Mouse (Mus musculus) retina, postnatal 1 day (tissue): Measurements from ENCODE around the gene Rgs8.

Experiments
- DNase-seq: peaks from one replicate; pipeline ENCODE4 v3.0.0-alpha.2; 2012

Rgs8 gene

DNA sequence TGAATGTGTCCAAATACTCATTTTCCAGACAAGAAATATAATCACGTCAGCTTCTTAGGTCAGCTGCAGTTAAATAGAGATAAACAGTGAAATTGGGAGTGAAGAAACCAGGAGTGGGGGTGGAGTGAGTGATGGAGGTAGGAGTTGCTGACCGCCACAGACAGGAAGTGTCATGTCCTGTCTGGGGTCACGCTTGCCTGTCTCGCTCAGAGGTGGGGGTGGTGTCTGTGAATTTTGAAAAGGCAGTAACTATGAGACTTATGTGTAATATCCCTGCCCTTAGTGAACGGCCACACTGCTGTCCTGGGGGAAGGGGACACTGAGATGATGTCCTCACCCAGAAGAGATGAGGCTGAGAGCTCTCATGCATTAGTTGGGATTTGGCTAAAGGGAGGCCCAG is 56.6 kb downstream of the Rgs8 start:
- no peak for DNase-seq

DNA sequence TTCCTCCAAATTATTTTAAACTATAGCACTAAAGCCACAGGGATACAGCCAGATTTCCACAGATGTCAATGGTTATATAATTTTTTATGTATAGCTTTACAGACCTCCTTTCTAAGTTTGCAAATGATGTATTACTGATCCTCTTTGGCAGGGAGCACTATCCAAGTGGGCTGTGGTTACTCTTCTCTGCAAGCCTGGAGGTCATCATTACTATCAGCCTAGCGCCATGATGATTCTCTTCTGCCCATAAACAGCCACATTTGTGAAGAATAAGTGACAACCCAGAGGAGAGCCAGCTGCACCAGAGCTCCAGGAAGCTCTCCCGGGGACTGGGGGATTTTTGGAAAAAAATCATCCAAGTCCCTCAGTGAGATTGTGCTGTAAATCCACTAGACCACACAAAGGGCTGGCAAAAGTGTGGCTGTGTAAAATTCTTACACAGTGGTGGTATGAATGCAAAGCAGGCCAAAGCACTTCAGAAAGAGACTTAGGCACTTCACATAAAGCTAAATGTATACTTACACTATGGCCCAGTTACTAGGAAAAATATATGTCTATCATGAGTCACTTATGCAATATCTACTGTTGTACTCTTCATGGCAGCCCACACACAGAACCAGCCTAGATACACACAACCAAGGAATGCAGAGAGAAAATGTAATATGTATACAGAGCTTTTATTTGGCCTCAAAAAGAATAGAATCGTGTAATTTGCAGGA is 58.9 kb downstream of the Rgs8 start:
- no peak for DNase-seq

DNA sequence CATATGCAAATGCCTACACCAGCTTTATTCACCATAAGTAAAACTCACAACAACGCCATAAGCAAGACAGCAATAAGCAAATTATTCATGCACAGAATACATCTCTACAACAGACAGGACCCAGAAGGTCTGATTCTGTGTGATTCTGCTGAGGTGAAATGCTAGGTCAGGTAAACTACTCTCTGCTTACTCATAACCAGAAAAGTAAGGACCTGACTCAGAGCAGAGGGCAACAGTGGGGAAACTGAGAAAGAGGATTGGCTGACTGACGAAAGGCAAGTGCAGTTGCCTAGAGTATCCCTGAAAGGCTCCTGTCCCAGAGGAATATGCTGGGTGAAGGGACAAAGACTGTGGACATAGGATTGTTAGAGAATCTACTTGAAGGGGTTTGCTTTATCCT is 59.8 kb downstream of the Rgs8 start:
- DNase-seq: no peak

DNA sequence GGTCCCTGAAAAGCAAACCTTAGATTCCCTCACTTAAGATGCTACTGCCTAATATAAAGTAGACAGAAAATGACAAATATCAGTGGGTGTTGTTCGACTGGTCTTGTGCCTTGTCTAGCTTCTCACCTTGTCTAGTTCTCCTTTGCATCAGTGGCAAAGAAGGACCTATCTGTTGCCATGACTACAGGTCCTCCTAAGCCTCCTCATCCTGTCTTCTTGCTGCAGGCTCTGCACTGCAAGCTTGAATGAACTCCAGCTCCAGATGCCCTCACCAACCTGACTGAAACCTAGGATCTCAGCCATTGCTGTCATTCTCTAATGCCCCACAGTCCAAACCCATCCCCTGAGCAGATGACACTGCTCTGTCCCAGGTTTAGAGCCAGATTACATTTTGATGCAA is 65.2 kb downstream of the Rgs8 start:
- no peak for DNase-seq

DNA sequence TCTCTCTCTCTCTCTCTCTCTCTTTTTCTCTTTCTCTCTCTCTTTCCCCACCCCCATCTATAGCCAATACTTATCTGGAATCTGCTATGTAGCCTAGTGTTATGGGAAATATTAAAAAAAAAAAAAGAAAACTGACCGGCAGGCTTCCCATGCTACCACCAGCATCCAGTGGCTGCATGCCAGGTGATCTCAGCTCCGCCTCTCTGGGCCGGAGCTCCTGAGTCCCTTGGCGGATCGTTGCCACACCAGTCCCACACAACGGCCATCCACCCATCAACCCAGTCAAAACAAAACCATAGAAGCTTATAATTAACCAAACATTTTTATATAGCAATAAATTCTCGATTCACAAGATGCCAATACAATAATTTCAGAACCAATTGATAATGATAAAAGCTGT is 68.1 kb downstream of the Rgs8 start:
- no peak for DNase-seq

DNA sequence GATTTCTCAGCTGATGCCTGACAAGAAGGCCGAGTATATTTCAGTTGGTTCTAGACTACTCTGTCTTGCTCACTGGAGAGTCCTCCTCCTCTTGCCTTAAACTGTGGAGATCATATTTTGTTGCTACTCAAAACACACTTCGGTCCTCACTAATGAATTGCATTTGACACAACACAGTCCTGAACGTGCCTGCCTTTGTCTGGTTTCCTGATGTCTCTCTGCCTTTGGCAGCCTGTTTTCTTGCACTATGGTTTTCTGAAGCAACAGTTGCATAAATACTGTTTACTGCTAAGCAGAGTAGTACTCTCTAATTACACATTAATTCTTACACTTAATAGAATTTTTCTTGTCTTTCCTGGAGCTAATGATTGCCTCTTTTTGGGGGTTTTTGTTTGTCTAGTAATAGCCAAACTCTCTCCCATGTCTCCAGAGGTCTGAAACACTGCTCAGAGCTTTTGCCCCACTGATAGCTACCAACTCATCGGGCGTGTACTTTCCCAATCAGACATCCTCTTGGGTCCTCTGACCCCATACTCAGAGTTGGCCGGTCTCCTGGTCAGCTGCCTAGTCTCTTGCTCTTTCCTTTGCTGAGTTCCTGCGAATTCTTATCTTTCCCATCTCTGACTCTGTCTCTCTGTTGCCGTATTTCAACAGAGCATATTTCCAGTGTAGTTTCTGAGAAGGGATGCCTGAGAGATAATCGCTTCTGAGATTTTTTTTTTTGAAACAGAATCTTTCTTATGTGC is 68.9 kb downstream of the Rgs8 start:
- DNase-seq: no peak

DNA sequence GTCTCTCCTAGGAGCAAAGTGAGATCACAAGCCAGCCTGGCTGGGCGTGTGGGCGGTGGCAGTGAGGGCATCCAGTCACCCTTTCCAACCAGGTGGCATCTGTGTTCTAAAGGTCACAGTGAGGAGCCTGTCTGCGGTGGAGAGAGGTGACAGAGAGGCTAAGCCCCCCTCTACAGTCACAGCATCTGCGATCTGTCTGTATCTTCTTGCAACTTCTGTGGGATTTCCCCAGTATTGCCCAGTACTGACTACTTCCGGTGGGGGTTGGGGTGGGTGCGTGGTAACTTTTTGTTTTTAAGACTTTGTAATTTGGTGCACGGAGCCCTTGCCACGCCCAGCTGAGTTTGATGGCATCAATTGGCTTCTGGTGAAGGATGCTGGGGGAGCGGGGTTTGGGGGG is 70.6 kb downstream of the Rgs8 start:
- no peak for DNase-seq

DNA sequence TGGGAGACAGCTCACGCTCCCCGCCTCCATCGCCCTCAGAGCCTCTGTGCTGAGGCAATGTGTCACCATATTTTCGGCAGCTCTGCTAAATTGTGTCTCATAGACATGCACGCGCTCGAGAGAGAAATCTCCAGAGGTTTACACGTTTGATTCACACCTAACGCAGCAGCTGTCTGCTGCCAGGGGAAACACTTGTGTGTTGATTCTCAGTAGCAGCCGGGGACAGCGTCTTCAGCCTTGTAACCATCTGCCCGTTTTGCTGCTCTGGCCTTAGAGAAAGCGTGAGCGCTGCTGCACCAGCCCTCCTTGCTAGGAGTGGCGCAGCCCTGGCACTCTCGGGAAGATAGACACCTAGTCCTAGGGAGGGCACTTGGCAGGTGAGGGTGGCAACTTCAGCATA is 73.8 kb downstream of the Rgs8 start:
- no peak for DNase-seq

DNA sequence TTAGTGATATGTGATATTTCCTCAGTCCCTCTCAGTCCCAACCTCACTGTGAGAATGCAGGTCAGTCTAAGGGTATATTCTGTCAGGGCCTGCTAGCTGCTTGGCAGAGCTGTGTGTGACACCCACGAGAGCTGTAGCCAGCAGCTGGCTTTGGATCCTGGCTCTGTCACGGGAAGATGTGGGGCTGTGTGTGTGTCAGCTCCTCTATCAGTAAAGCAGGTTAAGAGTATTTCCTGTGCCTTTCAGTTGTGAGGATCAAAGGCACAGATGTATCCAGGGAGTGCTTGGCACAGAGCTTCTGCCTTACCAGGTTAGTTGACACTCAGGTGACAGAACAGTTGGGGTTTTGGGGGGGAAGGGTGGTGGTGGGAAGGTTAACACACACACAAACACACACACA is 77.0 kb downstream of the Rgs8 start:
- DNase-seq: no peak

DNA sequence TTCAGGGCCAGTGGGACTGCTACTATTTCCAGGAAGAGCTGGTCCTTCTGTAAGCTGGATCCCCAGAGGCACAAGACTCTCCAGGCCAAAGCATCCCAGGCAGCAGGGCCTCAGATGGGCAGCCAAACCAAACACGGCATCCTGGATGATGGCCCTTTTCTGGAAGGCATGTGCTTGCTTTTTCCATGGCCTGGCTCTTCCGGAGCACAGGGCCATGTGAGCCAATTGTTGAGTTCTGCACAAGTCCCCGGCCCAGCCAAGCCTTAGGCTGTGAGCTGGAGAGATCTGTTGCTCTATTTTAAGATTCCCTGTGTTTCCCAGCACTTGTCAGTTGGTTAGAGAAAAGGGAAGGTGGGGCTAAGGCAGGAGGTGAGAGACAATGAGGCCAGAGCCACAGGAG is 77.8 kb downstream of the Rgs8 start:
- DNase-seq: no peak

DNA sequence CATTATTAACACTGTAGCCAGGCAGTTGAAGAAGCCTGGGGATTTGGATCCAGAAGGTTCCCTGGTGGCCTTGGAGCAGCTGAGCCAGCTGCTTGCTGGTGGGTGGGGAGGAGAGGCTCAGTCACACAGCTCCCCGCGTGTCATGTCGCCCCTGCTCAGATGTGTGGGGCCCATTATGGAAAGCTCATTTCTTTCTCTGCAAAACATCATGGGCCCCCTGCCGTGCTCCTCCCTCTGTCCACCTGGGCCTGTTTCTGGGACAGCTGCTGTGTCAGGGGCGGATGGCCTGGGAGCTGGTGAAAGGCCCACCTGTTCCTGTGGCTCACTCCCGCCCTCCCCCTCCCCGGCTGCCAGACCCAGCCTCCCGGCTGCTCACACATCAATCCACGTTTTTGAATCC is 80.4 kb downstream of the Rgs8 start:
- DNase-seq: peak; percentile 74

DNA sequence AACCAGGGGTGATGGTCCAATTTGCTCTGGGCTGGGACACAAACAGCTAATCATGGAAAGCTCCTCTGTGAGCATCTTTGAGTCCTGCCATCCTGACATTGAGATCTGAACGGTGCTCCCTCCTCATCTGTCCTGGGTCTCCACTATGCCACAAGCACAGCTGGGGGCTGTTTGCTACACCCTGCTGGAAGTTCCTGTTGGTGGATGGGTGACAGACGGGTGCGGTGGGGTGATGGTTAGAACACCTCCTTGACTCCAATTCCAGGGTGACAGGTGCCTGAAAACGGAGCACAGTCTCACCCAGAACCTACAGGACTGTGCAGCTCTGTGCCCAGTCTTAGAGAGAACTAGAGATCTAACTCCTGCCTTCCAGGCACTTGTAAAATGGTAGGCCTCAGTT is 82.0 kb downstream of the Rgs8 start:
- DNase-seq: no peak

DNA sequence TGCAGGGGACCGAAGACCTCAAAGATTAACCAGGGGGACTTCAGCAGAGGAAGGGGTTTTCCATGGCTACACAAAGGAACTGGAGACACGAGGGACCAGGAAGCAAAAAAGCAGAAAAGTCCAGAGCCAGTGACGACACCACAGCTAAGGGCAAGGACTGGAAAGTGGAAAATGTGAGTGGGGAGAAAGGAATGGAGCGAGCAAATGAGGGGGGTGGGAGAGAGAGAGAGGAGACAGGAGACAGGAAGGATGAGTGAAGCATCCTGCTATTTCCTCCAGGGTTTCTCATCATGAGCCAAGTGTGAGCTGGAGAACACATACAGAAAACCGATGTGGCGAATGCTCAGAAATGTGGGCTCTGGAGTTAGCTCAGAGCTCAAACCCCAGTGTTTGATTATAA is 83.3 kb downstream of the Rgs8 start:
- DNase-seq: no peak

DNA sequence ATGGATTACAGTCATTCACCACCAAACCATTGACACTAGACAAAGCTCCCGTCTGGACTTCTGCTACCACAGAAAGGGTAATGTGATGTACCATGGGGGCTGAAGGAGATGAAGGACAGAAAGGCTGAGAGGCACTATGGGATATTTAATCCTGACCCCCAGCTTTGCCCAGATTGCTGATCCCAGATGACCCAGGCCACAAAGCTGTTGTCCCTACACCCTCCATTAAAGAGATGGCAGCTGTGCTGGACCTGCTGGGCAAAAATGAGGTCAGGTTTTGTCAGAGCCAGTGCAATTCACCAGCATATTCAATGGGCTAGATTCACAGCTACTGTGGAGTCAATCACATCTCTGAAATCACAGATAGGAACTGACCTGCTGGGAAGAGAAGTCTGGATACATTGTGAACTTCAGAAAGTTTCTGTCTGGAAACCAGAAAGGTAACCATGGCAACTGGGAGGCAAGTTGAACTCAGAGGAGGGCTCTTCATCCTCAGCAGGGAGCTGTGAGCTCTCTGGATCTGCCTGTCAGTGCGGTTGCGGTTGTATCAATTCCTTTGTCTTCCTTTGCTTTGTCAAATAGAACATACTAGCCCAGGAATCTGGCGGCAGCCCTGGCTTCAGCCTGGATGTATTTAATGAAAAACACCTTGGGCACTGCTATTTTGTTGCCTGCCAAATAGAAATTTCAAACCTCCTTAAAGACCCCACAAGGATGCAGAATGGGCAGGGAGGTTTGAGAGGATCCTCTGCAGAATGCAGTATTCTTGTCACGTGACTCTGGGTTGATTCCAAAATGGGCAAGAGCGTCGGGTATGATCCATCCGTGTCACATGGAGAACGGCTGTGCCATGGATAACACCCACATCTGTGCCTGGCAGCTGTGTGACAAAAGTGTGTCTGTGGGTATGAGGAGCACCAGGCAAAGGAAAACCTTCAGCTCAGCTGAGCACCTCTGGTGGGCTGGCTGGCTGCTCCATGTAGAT is 84.6 kb downstream of the Rgs8 start:
- peak; percentile 85 for DNase-seq

DNA sequence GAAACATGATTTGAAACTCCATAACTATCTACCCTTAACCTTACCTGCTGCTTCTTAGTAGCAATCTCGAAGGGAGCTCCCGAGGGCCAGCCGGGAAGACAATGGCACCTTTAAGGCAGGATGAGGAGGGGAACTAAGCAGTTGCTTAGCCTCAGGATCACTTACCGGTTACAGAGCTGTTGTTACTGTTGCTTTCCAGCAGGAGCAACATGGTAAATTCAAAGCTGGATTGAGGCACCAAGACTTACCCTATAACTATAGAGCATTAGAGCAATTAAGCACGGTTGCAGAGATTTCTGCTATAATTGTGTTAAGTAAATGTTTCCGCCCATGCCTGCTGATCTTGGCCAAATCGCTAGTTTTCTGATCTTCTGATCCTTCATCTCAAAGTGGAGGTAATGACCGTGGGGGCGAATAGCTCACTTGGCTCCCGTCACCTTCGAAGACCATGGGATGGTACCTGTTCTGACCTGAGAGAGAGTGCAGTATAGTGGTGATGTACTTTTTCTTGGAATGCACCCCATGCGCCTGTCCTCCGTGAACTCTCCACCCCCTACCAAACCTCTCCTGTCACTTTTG is 86.7 kb downstream of the Rgs8 start:
- DNase-seq: peak; percentile 44

DNA sequence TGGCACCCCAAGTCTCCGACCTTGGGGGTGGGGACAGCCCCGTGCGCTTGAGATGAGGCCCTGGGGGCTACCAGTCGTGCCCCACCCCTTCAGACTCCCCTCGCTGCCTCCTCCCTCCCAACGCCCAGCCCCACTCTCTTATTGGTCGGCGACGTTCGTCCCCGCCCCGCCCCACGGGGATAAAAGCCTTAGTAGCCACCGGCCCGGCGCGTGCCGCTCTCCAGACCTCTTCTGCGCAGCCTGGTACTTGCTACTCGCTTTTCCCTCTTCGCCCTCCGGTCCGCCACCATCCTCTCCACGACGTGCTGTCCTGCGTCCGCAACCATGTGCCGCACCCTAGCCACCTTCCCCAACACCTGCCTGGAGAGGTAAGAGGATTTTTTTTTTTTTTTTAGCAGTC is 87.3 kb downstream of the Rgs8 start, which contains the start of gene Rgs16:
Gene Rgs16, plus strand, starts transcription at position 205 of the 400 bp plus-strand sequence.
- DNase-seq: peak; percentile 94

DNA sequence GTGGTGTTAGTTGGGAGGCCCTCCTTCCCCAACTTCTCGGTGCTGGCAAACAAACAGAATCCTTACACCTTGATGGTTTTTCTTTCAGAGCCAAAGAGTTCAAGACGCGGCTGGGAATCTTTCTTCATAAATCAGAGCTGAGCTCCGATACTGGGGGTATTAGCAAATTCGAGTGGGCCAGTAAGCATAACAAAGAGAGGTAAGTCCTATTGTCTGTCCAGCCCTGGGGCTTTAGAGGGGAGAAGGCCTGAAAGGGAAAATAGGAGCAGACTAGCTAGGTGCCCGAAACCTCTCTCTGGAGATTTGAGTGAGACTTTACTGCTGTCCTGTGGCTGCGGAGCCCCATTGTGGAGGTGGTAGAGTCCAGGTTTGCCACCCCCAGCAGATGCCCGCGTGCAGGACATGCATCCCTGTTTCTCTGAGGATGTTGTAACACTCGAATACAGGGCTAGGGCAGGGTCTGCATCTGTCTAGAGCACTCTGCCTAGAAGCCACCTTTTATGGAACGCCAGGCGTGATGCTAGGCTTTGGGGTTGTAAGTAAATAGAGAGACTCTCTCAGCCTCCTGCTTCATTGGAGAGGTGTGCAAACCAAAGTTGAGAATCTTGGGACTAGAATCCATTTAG is 88.1 kb downstream of the Rgs8 start:
- DNase-seq: no peak

DNA sequence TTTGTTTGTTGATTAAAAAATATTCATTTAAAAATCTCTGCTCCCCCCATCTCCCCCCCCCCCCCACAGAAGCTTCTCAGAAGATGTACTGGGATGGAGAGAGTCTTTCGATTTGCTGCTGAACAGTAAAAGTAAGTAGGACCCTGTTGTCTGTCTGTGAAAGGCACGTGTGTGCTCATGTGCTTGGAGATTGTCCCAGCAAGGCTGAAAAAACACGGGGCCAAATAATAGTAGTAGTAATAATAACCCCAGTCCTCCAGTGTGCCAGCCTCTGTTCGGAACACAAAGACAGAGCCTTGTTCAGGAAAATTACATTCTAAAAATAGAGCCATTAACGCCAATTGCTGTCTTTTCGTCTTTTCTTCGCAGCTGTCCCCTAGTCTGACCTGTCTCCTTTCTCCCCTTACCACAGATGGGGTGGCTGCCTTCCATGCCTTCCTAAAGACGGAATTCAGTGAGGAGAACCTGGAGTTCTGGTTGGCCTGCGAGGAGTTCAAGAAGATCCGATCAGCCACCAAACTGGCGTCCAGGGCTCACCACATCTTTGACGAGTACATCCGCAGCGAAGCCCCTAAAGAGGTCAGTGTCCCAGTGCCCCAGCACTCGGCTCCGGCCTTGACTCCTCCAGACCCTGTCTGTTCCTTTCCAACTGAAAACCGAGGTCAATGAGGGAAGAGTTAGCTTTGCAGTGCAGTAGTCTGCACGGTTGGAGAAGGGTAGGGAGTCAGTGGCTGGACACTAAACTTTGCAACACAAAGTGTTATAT is 88.9 kb downstream of the Rgs8 start:
- no peak for DNase-seq

DNA sequence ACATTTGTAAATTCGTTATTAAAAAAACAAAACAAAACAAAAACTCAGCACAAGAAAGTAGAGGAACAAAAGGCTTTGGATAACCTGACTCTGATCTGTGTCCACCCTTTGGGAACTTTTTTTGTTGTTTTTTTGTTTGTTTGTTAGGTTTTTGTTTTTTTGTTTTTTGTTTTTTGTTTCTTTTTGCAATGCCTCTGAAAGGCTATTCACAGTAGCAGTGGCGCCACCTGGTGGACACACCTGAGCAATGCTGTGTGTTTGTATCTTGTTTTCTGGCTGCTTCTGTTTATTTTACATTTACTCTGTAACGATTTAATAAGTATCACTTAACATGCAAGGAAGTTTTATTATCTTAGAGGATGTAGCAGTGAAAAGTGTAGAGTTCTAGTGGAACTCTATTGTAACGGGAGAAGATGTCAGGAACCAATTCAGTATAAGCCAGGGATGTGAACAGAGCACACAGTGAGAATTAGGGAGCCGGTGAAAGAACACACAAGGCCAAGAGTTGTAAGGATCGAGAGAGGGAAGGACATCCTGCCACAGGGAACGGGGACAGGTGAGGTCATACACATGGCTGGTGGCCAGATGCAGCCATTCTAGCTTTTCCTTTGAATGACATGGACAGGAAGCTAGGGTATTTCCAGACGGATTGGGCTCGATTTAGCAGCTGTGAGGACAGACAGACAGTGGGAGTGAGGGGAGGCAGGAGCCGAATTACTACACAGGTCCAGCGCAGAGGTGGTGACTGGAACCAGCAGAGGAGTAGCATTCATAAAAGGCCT is 89.7 kb downstream of the Rgs8 start:
- DNase-seq: peak; percentile 82

DNA sequence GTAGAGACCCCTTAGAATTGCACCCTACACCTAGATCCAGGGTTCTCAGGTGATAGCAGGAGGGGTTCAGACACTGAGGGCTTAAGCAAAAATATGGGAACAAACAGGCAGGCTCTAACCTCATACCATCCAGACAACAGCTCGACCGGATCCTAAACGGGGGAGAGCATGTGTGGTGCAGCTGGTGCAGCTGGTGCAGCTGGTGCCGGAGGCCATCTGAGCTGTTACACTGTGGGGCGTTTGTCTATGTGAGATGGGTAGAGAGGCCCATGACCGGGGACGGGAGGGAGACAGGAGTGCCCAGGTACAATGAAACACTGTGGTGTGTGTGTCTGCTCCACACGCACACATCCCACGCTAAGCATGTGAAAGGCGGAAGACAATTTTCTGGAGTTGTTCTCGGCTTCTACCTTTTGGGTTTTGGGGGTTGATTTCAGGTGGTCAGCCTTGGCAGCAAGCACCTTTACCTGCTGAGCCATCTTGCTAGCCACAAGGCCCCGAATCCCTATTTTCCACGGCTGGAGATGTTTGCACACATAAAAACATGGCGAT is 93.4 kb downstream of the Rgs8 start:
- DNase-seq: peak; percentile 70

DNA sequence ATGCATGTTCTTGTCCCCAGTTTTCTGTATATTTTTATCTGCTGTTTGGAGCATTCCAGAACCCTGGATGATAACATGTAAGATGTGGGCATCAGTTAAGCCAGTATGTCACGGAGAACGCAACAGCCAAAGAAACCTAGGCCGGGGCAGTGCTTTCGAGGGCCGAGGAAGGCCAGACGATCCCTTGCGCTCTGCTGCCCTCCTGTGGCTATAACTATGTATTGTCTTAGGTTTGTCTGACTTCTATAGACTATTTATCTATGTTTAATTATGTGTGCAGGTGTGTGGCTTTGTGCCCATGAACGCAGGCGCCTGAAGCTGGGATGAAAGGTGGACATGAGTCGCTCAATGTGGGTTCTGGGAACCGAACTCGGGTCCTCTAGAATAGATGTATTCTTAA is 93.9 kb downstream of the Rgs8 start:
- peak; percentile 86 for DNase-seq
